Mouse (Mus musculus) skeletal muscle tissue, adult 2 months (tissue): ENCODE results near the gene Atpif1.
"Not testable (repeated sequence)": the region's sequence is repeated elsewhere in the genome, so short reads cannot be mapped to it uniquely, and the experiment has no call there.

Experiments used
- DNase-seq: peaks from one replicate; pipeline ENCODE4 v3.0.0-alpha.2; 2012; ENCODE audit warnings: low read depth, low spot score

Atpif1 gene

GRCm38 (mm10) chr4:132491057-132491456 is 42.4 kb downstream of the Atpif1 start:
- DNase-seq, result no peak

GRCm38 (mm10) chr4:132490273-132491010 is 43.0 kb downstream of the Atpif1 start:
- no peak for DNase-seq

GRCm38 (mm10) chr4:132488976-132489375 is 44.5 kb downstream of the Atpif1 start:
- DNase-seq, result no peak

- no peak for DNase-seq
Measured at GRCm38 (mm10) chr4:132488521-132488920, 44.9 kb downstream of the Atpif1 start.

- no peak for DNase-seq
Measured at GRCm38 (mm10) chr4:132484820-132485219, 48.6 kb downstream of the Atpif1 start.

- DNase-seq, result no peak
Measured at GRCm38 (mm10) chr4:132484231-132484630, 49.2 kb downstream of the Atpif1 start.

- DNase-seq, result no peak
Measured at GRCm38 (mm10) chr4:132482956-132483608, 50.4 kb downstream of the Atpif1 start.

GRCm38 (mm10) chr4:132482104-132482503 is 51.4 kb downstream of the Atpif1 start:
- DNase-seq, result not testable (repeated sequence)
